Mouse (Mus musculus): Measurements from ENCODE around the gene Lrrc52.

DNA sequence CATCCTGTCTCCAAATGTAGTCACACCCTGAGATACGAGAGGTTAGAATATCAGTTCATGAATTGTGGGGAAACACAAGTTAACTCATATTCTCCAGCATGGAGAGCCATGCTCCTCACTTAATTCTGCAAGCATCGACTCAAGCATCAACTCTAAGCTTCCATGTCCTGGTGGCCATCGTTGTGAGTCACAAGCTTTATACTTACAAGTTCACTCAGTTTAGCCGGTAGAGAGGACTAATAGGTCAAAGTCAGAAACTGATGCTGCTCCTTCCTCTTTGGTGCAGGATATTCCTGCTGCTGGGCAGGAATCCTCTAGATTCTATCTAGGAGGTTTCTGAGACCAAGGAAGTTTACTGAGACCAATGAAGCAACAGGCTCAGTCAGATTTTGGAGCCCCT lies 61.3 kb downstream of the Lrrc52 start:
- TF ChIP-seq CTCF (IDR thresholded peaks at IDR 0.05; ENCODE audit: insufficient read depth, low read length) (no peak), POLR2A (IDR thresholded peaks at IDR 0.05; ENCODE audit: borderline replicate concordance, extremely low read depth, low read depth, low read length) (no peak)

All from lung, adult 2 months (tissue).